22 mouse cellular contexts compared by ENCODE assay signal in genomic region chr7:112907468-112907867, GRCm38 (mm10). TPM values are rescaled to one million over a fixed set of nuclear protein-coding genes. Genes with fewer than 3 reads are reported as not detected.
"Had no signal": no experiment of that assay in that cellular context is flagged by ENCODE, and none has a peak within 500 bp of the region (broad histone marks: within the 10 kb centered on the region; RNA-seq: fewer than 3 reads in every experiment).

No protein-coding gene starts in this region.

- H3K4me2 ChIP-seq: limb, embryonic 13.5 days; liver, embryonic 12.5 days; liver, embryonic 15.5 days; lung, embryonic 15.5 days; midbrain, embryonic 13.5 days; stomach, embryonic 15.5 days had no signal

- H3K36me3 ChIP-seq: liver, embryonic 12.5 days; liver, embryonic 15.5 days; midbrain, embryonic 13.5 days; stomach, embryonic 15.5 days had no signal

- H3K27ac ChIP-seq: kidney, postnatal 0 days; layer of hippocampus, adult 2 months; limb, embryonic 10.5 days; limb, embryonic 13.5 days; liver, embryonic 12.5 days; liver, embryonic 15.5 days; lung, embryonic 15.5 days; midbrain, embryonic 10.5 days; midbrain, embryonic 13.5 days; stomach, embryonic 15.5 days had no signal

- H3K27me3 ChIP-seq: limb, embryonic 13.5 days; liver, embryonic 12.5 days; liver, embryonic 15.5 days; lung, embryonic 15.5 days; megakaryocyte, embryonic 14.5 days; midbrain, embryonic 13.5 days; stomach, embryonic 15.5 days had no signal

- H3K4me1 ChIP-seq: limb, embryonic 10.5 days; limb, embryonic 13.5 days; liver, embryonic 12.5 days; liver, embryonic 15.5 days; megakaryocyte, embryonic 14.5 days had no signal

- H3K9me3 ChIP-seq: limb, embryonic 10.5 days; limb, embryonic 13.5 days; liver, embryonic 12.5 days; liver, embryonic 15.5 days; lung, embryonic 15.5 days; megakaryocyte, embryonic 14.5 days; midbrain, embryonic 10.5 days; midbrain, embryonic 13.5 days; stomach, embryonic 15.5 days had no signal

- H3K4me3 ChIP-seq: layer of hippocampus, adult 2 months; limb, embryonic 10.5 days; limb, embryonic 13.5 days; liver, embryonic 12.5 days; liver, embryonic 15.5 days; lung, embryonic 15.5 days; megakaryocyte, embryonic 14.5 days; midbrain, embryonic 10.5 days; midbrain, embryonic 13.5 days; stomach, embryonic 15.5 days had no signal

- ATAC-seq: liver, embryonic 12.5 days; midbrain, embryonic 13.5 days; midbrain, embryonic 16.5 days had no signal

- H3K9ac ChIP-seq: limb, embryonic 13.5 days; liver, embryonic 12.5 days; liver, embryonic 15.5 days; lung, embryonic 15.5 days; midbrain, embryonic 13.5 days; stomach, embryonic 15.5 days had no signal

- DNase-seq: kidney, postnatal 25 days; layer of hippocampus, adult 9-11 months; liver; lung, adult 18-20 months; lung, postnatal 36 days; right cerebral cortex, postnatal 25 days; spleen, adult 18-20 months; thymus, adult 18-20 months; thymus, postnatal 36 days had no signal

RNA-seq across cellular contexts. Expression of gene Rassf10, which starts 46.3 kb away (rescaled TPM):
- total RNA-seq: monocyte, adult 5-6 weeks had no signal
